Mouse (Mus musculus): ENCODE measurements around the gene Helt.
"Not testable (repeated sequence)": the region's sequence is repeated elsewhere in the genome, so short reads cannot be mapped to it uniquely, and the experiment has no call there.

The Helt gene

GRCm38 (mm10) chr8:46295951-46296350 lies 1.5 kb upstream of the Helt start:
- DNase-seq = no peak

GRCm38 (mm10) chr8:46295101-46295534 lies 647 bp upstream of the Helt start:
- no peak for DNase-seq

GRCm38 (mm10) chr8:46293741-46294151 lies 725 bp downstream of the Helt start:
- DNase-seq = no peak

DNA sequence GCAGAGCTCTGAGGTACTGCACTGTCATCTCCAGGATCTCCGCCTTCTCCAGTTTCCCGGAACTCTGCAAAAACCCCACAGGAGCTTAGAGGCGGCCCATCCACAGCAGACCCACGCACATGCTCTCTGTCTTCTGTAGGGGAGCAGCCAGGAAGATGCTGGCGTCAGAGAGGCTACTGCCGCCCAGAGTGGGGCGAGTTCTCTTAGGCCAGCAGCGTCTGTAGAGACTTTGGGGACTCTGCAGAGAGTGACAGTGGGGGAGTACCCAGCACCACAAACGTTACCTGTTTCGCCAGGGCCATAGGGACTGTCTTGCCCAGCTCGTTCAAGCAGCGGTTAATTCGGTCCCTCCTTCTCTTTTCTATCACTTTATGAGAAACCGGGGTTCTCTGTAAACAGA lies 1.3 kb downstream of the Helt start:
- DNase-seq = no peak

DNA sequence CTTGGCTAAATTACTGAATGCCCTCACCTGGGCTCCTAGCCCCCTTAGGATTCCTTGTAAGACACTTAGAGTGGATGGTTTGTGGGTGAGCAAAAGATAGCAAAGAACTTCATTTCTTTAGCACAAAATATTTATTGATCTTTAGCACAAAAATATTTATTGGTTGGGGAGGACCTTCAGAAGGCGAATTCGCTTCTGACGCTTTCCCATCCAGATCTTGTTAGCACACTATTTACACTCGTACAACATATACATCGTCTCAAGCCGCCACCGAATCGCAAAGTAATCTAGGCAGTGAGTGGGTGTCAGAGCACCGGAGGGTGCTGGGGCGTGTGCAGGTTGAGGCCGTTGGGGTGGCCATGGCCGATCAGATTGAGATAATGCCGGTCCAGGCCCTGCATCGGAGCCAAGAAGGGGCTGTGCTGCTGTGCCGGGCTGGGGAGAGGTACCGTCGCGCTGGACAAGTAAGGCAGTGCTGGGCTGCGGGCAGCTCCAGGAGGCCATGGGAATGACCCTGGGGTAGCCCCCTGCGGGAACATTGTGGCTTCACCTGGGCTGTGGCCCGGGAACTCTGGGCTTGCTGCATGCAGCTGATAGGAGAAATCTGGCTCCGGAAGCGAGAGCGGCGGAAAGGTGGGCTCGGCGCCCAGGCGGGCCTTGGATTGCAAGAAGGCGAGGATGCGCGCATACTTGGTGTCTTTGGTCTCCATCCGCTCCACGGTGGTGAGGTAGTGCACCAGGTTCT lies 2.4 kb downstream of the Helt start:
- no peak for DNase-seq

- DNase-seq = no peak
Measured at GRCm38 (mm10) chr8:46289274-46289673, 5.2 kb downstream of the Helt start.

DNA sequence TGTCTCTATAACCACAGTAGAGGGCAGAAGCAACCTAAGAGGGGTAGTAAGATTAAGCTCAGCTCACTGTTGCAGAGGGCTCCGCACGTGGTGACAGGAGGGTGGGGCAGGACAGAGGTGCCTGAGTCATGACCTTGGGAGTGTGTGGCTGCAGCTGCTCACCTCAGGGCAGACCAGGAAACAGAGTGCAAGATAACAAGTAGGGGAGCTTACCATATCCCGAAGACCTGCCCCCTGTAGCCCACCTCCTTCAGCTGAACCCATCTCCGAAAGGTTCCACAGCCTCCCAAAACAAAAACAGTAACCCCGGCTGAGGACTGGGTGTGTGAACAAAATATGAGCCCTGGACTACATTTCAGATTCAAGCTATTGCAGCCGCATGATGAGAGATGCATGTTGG lies 6.5 kb downstream of the Helt start:
- DNase-seq = no peak

DNA sequence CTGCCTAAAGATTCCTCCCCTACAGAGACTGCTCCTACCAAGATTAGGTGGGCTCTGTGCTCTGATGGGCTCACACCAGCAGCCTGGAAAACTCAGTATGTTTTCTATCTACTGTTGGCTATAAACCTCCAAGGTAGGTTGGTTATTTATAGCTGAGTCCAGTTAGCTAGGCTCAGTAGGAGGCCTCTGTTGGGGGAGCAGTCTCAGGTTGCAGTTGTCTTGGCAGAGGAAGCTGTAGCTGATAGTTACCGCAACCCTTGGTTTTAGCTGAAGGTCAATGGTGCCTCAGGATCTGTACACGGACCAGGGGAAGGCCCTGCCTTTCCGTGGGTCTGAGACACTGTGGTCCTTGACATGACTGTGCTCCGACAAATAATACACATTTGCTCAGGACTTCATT lies 8.5 kb downstream of the Helt start:
- no peak for DNase-seq

- DNase-seq = peak; percentile 45
Measured at GRCm38 (mm10) chr8:46281536-46281935, 12.9 kb downstream of the Helt start.

DNA sequence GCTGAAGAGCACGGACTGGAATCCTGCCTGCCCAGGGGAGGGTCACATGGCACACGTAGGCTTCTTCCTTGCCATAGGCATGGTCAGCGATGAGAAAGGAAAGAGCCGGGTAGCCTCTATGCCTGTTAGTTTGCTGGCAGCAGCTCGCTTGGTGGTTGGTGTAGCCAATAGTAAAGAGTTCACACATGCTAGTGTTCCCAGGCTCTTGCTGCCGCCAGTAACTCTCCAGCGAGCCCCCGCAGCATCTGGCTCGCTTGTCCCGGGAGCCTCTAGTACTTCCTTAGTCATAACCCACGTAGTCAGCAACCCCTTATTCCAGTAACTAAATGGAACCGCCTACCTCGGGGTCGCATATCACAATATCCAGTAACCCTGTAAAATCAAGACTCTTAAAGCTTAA lies 17.5 kb downstream of the Helt start:
- DNase-seq = no peak

DNA sequence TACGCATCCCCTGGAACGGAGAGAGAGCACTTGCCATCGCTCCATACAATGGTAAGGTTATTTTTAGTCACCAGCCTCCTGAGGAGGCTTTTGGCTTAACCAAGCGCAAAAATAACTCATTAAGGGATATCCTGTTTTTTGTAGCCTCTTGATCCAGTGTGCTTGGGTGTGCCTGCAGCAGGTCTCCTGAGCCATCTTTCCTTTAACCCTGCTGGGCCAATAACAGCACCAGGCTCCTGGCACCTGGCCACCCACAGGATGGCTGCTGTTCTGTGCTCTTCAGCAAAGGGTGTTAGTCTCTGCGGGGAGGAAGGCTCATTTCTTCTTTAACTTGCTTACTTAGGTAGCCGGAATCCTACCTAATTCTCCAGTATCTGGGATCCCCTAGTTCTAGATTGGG lies 23.7 kb downstream of the Helt start:
- DNase-seq = no peak

- DNase-seq = no peak
Measured at GRCm38 (mm10) chr8:46270147-46270546, 24.3 kb downstream of the Helt start.

DNA sequence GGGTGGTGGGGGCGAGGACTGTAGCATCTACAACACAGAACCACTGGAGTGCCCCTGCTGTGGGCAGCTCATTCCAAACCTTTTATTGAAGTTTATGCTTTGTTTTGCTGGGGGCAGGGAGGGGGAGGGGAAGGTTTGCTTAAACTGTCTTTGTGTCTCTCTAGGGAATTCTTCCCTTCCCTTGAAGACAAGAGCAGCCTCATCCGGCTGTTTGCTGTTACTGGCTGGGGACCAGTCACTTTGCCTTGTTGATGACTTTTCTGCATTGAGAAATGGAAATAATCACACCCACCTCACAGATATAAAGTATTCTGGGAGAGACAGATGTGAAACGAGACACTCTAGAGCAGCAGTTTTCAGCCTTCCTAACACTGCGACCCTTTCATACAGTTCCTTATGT lies 27.7 kb downstream of the Helt start:
- no peak for DNase-seq

- not testable (repeated sequence) for DNase-seq
Measured at GRCm38 (mm10) chr8:46264206-46264605, 30.3 kb downstream of the Helt start.

- no peak for DNase-seq
Measured at GRCm38 (mm10) chr8:46257921-46258682, 36.4 kb downstream of the Helt start.

- DNase-seq = no peak
Measured at GRCm38 (mm10) chr8:46252456-46252855, 42.0 kb downstream of the Helt start.

- DNase-seq = no peak
Measured at GRCm38 (mm10) chr8:46251561-46251960, 42.9 kb downstream of the Helt start.

DNA sequence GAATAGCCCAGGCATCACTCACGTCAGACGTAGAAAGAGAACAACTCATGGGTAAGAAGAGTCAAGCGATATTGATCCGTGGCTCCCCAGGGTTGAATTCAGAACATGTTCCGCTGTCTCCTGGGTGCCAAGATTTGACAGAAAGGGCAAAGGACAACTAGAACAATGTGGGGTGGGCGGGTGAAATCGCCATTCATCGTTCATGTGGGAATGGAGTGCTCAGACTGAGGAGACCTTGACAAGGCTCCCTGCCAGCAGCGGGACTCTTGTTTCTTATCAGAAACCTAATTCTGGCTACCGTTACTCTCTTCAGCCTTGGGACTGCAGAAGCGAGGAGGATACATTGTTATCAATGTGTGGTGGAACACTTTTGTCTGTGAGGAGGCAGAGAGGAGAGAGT lies 48.1 kb downstream of the Helt start:
- no peak for DNase-seq

- DNase-seq = no peak
Measured at GRCm38 (mm10) chr8:46242946-46243345, 51.5 kb downstream of the Helt start.

All from kidney, adult 11 months (tissue).